Mouse (Mus musculus): ENCODE results near the gene Cplx2. TPM values are rescaled to one million over a fixed set of nuclear protein-coding genes. Genes with fewer than 3 reads are reported as not detected.

Cplx2 gene
- 3.4 to 8.5 TPM (median 6.2 TPM) in 4 replicates for total RNA-seq (2023; ENCODE audit: inconsistent age)

GRCm38 (mm10) chr13:54371049-54371386 lies at the start of gene Cplx2:
TSS of gene Cplx2 (plus strand) at chr13:54371349.

Other genes with a start within 250 kb of the Cplx2 start
- gene Hrh2, start 179.2 kb upstream of the Cplx2 start, total RNA-seq (2023; ENCODE audit: inconsistent age) = 5.7 to 8.2 TPM (median 7.4 TPM) in 4 replicates
- 23.0 to 28.6 TPM (median 25.6 TPM) in 4 replicates for gene Thoc3, start 97.5 kb downstream of the Cplx2 start, total RNA-seq (2023; ENCODE audit: inconsistent age)
- gene Simc1, start 132.4 kb downstream of the Cplx2 start, total RNA-seq (2023; ENCODE audit: inconsistent age) = 18.9 to 27.2 TPM (median 22.0 TPM) in 4 replicates
- gene 4833439L19Rik, start 194.1 kb downstream of the Cplx2 start, total RNA-seq (2023; ENCODE audit: inconsistent age) = 32.2 to 39.9 TPM (median 38.0 TPM) in 4 replicates
- 6.8 to 8.6 TPM (median 7.3 TPM) in 4 replicates for gene Arl10, start 203.7 kb downstream of the Cplx2 start, total RNA-seq (2023; ENCODE audit: inconsistent age)
- gene Nop16, start 218.7 kb downstream of the Cplx2 start, total RNA-seq (2023; ENCODE audit: inconsistent age) = 13.4 to 21.1 TPM (median 16.2 TPM) in 4 replicates
- gene Higd2a, start 218.9 kb downstream of the Cplx2 start, total RNA-seq (2023; ENCODE audit: inconsistent age) = 61.3 to 69.6 TPM (median 64.9 TPM) in 4 replicates
- gene Cltb, start 240.0 kb downstream of the Cplx2 start, total RNA-seq (2023; ENCODE audit: inconsistent age) = 16.4 to 21.7 TPM (median 20.8 TPM) in 4 replicates